Mouse (Mus musculus): ENCODE measurements around the gene Rabgap1l.

- TF ChIP-seq CTCF (conservative IDR thresholded peaks at IDR 0.05; ENCODE audit: insufficient read depth, insufficient read length, low read depth, low read length) (no peak), POLR2A (IDR thresholded peaks at IDR 0.05; ENCODE audit: low read depth, low read length) (no peak)
Observed at GRCm38 (mm10) chr1:160352309-160352708, 440.7 kb downstream of the Rabgap1l start.
